Mouse (Mus musculus): ENCODE results near the gene P3h3.
A peak's percentile ranks its signal among the peaks of the same experiment; 100 is the strongest.
"Not testable (repeated sequence)": the region's sequence is repeated elsewhere in the genome, so short reads cannot be mapped to it uniquely, and the experiment has no call there.

Gene P3h3

GRCm38 (mm10) chr6:124856916-124857839 is at the start of gene P3h3:
P3h3 (minus strand) TSS chr6:124857752.
- DNase-seq (ENCODE audit: extremely low spot score, low read depth, low spot score) = peak; percentile 71

DNA sequence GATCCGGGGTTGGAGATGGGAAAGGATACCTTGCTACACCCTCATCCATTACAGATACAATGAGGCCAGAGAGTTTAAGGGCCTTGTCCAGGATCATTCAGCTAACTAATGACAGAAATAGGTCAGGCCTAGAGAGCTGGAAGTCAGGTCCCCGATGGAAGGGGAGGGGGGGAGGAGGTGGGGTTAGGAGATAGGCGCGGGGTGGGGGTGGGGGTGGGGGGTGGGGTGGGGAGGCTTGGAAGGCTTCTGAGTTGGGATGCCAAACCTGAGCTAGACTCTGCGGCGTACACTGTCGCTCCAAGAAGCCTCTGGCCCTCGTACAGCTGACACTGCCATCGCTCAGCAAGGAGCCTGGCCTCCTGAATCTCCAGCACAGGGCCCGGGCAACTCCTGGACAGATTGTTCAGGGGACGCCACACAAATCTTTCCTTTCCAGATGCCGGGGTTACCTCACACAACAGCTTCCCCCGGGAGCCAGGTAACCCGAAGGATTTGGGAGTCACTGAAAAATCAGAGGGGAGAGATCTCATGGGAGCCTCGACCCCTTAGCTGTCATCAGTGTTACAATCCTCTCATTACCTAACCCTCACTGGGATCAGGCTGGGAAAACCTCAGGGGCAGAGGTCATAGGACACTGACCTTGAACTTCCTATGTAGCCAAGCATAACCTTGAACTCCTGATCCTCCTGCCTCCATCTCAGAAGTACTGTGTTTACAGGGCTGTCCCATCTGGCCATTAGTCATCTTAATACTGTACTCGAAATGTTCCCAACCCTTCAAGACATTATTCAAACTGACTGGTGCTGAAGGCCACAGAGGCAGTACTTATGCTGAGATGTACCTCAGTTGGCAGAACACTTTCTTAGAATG is 47.7 kb upstream of the P3h3 start:
- no peak for DNase-seq (ENCODE audit: extremely low spot score, low read depth, low spot score)

DNA sequence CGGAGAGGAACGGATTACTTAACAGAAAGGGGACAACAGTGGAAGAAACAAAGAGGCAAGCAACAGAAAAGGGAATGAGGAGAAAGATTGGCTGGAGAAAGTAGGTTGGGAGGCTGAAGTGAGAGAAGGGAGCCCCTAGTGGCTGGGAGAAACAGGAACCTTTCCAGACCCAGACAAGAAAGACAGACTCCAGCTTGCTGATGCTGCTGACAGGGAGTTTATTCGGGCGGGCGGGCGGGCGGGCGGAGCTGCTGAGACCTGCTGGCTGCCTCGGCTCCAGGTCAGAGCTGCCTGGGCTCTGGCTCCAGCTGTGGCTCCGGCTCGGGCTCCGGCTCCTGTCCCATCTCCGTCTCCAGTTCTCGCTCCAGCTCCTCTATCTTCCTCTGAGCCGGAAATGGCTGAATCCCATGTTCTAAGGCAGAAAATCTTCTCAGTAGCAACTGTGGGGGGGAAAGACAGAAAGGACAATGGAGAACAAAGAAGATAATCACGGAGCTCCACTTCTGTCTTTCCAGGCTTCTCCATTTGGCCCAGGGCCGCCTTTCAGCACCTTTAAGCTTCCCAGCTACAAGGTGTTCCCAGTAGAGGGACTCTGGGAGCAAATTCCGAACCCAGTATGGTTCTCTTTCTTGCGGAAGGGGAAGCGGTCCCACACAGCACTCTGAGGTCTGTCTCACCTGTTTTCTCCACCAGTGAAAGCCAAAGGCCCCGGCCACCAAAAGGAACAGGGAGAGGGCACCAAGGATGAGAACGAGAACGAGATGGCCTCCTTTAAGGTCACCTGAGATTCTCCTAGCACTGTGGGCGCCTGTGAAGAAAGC is 46.8 kb upstream of the P3h3 start:
- peak; percentile 60 for DNase-seq (ENCODE audit: extremely low spot score, low read depth, low spot score)

DNA sequence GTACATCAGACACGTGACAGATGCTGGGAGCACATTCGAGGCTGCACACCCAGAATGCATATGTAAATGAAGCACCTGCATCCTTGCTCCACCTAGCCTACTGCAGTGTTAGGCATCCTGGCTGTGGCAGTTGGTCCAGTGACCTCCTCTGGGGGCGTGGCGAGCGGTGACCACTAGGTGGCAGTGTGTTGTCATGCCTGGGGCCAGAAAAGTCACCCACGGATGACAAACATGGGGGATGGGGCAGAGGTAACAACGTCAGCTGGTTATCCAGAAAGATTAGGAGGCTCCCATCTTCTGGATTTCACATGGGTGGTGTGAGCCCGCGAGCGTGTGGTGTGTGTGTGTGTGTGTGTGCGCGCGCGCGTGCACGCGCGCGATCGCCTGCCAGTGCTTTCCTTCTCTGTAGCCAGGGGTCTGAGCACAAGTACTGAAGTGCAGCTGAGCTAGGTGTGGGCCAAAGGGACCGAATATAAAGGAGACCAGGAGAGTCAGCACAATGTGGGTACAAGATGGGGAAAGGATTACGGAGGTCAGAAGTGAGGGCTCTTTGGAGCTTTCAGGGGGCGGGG is 46.1 kb upstream of the P3h3 start:
- peak; percentile 89 for DNase-seq (ENCODE audit: extremely low spot score, low read depth, low spot score)

DNA sequence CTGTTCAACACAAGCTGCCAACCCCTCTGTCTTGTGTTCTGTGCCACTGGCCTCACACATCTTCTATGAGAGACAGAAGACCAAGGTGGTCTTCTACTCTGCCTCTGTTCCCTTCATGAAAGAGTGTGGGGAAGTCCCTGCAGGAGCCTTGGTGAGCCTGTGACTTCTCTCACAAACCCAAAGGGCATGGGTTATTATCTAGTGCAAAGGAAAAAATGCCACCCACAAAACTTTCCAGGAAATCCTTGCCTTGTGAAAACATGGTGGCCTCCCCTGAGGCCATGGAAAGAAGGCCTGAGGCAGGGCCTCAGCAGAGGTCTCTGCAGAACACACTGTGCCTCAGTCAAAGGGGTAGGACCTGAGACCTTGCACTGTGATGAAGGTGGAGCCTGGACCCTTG is 44.3 kb upstream of the P3h3 start:
- DNase-seq (ENCODE audit: extremely low spot score, low read depth, low spot score) = no peak

GRCm38 (mm10) chr6:124900801-124901480 is 43.4 kb upstream of the P3h3 start:
- no peak for DNase-seq (ENCODE audit: extremely low spot score, low read depth, low spot score)

- no peak for DNase-seq (ENCODE audit: extremely low spot score, low read depth, low spot score)
Observed at GRCm38 (mm10) chr6:124900056-124900800, 42.7 kb upstream of the P3h3 start.

GRCm38 (mm10) chr6:124898359-124898758 is 40.8 kb upstream of the P3h3 start:
- no peak for DNase-seq (ENCODE audit: extremely low spot score, low read depth, low spot score)

DNA sequence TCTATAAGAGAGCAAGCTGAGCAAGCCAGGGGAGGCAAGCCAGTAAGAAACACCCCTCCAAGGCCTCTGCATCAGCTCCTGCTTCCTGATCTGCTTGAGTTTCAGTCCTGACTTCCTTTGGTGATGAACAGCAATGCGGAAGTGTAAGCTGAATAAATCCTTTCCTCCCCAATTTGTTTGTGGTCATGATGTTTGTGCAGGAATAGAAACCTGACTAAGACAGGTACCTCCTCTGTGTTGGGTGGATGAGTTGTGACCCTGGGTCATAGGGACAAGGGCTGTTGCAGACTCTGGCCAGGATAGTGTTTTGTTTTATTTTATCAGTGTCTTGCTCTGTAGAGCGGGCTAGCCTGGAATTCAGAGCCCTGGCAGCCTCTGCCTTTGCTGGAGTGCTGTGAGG is 36.6 kb upstream of the P3h3 start:
- not testable (repeated sequence) for DNase-seq (ENCODE audit: extremely low spot score, low read depth, low spot score)

DNA sequence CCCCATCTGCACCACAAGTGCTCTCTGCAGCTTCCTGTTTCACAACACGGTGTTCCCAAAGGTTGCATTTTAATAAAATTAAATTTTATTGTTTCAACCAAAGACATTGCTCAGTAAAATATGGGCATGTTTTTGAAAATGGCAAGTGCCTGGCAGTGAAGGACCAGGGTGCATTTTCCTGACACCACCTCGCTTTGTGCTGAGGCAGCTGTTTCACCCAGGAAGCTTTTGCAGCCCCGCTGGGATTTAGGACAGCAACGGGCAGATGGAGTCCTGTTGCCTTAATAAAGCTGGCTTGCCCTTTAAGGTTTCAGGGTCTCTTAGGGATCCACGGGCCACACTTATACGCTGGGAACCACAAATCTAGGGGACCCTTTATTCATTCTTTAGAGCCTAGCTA is 33.4 kb upstream of the P3h3 start:
- DNase-seq (ENCODE audit: extremely low spot score, low read depth, low spot score) = no peak

DNA sequence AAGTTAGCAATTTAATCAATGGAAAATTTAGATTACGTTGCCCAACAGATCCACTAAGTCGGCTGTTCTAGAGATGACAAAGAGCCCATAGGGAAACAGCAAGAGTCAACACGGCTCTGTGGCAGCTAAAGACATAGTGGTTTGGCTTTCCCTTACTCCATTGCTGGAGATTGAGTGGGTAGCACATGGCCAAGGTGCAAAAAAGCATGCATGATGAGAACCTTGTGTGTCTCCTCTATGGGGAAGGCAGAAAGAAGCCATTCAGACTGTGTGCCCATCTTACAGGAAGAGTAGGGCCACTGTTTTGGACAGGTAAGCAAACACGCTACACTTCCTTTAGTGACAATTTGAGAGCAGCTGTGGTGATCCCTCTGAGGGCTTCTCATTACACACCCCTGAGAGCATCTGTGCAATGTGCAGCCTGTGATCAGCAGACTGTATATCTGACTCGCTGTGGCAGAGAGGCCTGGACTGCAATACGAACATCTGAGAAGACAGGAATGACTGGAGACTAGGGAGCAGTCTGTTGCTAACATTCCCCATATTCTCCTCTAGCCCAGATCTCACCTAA is 31.1 kb upstream of the P3h3 start:
- no peak for DNase-seq (ENCODE audit: extremely low spot score, low read depth, low spot score)

DNA sequence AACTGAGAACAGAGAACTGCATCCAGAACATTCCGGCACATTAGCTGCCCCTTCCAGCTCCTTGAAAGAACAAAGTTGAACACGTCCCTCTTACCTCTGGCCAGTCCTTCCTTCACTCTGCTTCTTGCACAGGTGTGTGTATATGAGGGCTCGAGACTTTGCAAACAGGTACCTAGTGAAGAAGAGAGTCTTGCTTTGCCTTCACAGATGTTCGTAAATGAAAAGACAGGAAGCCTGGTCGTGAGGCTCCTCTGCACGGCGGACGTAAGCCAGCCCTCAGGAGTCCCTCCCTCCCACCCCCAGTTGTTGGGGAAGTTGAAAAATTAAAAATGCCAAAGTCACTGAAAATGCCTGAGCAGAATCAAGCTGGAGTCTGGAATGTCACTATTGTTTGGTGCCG is 30.4 kb upstream of the P3h3 start, which contains the start of gene Cd4:
Gene Cd4 (minus strand): TSS at position 236 of the 400 bp plus-strand sequence.
- no peak for DNase-seq (ENCODE audit: extremely low spot score, low read depth, low spot score)

DNA sequence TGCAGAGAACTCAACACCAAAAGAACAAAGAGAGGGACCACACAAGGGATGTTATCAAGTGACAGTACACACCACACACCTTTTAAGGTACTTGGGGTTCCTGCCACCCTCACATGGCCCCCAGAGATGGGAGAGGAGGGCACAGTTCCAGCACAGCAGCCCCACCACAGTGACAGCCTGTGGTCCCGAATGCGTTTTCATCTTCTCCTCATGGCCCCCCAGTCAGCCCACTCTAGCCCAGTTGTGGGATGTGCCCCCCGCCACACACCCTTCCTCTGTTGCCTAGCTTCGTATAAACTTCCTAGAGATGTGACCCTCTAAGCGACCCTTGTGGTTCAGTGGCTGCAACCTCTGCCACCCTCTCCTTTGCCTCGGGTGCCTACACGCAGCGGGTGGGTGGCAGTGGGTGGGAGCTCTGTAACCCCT is 28.4 kb upstream of the P3h3 start:
- no peak for DNase-seq (ENCODE audit: extremely low spot score, low read depth, low spot score)

GRCm38 (mm10) chr6:124884714-124885500 is 27.4 kb upstream of the P3h3 start:
- DNase-seq (ENCODE audit: extremely low spot score, low read depth, low spot score) = no peak

DNA sequence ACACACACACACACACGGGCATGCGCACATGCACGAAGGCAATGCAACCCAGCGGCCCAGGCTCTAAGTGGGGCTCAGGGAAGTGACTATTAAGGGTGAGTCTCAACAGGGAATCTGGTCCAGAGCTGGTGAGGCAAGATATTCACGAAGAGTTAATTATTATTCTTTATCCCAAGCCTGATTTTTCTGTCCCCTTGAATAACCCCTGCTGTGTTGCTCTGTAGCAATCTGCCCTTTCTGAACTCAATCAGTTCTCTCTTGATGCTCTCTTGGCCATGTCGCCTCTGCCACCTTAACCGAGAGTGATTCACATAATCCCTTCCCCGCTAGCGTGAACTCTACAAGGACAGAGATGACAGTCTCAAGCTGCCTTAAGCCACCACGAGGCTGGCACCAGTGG is 25.8 kb upstream of the P3h3 start:
- no peak for DNase-seq (ENCODE audit: extremely low spot score, low read depth, low spot score)

- no peak for DNase-seq (ENCODE audit: extremely low spot score, low read depth, low spot score)
Observed at GRCm38 (mm10) chr6:124881821-124882220, 24.3 kb upstream of the P3h3 start.

GRCm38 (mm10) chr6:124879390-124879789 is 21.8 kb upstream of the P3h3 start:
- no peak for DNase-seq (ENCODE audit: extremely low spot score, low read depth, low spot score)

GRCm38 (mm10) chr6:124874348-124874747 is 16.8 kb upstream of the P3h3 start:
- no peak for DNase-seq (ENCODE audit: extremely low spot score, low read depth, low spot score)
